Mouse (Mus musculus) frontal cortex, adult (tissue): ENCODE measurements at regions not wholly inside any gene's neighbourhood (a gene's known extent, or its start where the extent isn't known, plus 50 kb on each side); places are given as distances from the start of the nearest gene placed in this dataset.
A peak's percentile ranks its signal among the peaks of the same experiment; 100 is the strongest.

ENCODE experiments used
- ATAC-seq: cut with Nextera tagmentation; 2 replicates; pipeline ENCODE4 v1.9.2; 2017; ENCODE audit warnings: mild to moderate bottlenecking, moderate library complexity, mixed read lengths; ENCODE audit not compliant: low TSS enrichment

DNA sequence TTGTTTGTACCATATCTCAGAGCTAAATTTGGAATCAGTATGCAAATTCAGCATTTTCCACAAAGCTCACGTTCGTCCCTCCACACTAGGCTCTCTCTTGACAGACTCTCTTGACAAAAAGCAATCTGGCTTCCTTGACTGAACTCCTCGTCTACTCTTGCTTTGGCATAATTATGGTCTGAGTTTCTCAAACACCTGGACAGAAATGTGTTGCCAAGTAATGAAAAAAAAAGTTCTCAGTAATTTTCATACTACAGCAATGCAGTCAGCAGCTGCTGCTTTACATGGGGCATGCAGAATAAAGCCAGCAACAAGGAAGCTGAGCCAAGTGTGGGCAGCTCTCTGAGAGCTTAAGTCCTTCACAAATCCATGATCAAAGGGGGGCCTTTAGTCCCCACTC is 932.7 kb downstream of the Galc start:
- ATAC-seq, result peak; percentile 67

DNA sequence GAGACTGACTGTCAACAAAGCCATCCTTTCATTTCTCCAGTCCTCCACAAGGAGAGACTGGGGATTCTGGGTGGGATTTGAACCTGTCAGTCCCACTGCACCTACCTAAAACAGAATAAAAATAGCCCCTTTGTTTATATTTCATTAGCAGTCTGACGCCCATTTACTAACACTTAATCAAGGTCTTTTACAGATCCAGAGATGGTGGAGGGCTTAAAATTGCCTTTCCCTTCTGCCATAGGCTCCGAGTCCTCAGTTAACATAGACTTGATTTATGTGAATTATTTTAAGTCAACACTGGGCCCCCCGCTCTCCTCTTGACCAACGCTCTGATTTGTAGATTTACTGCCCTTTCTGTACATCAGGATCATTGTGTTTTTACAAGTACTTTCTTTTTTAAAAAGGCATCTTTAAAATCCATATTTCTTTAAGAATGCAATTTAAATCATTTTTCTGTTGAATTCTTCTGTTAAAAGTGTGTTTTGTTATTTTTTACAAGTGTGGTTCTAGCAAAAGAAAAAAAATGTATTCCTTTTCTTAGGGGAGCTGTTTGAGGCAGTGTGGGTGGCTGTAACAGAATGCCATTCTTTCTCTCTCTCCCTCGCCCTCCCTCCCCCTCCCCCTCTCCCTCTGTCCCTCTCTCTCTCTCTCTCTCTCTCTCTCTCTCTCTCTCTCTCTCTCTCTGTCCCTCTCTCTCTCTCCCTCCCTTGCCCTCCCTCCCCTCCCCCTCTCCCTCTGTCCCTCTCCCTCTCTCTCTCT is 946.8 kb downstream of the Galc start:
- peak; percentile 57; the same call in 1 of the 2 replicates for ATAC-seq

- no peak for ATAC-seq
These were observed 980.5 kb downstream of the Galc start for GRCm38 (mm10) chr12:97278792-97279191.

DNA sequence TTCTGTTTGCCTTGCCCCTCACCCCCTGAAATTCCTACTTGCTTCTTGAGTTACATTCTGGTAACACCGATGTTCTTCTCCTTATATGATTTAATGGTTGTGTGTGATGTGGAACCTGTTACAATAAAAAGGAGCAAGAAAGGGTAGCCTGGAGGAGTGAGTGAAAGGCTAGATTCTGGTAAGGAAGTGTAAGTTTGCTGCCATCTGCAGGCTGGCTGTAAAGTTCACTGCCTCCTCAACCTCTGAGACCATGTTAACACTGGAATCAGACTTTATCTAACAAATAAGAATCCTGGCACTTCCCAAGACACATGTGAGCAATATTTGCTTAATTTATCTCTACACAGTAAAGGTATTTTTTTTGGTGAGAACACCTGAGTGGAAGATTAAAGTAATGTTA is 980.9 kb downstream of the Galc start:
- ATAC-seq, result no peak
